Mouse (Mus musculus): Measurements from ENCODE around the gene Abcc8.
"Not testable (repeated sequence)": the region's sequence is repeated elsewhere in the genome, so short reads cannot be mapped to it uniquely, and the experiment has no call there.

Abcc8 gene

GRCm38 (mm10) chr7:46179431-46180275 lies at the start of gene Abcc8:
Gene Abcc8 (minus strand): TSS chr7:46180033.
- DNase-seq = no peak

- no peak for DNase-seq
Observed at GRCm38 (mm10) chr7:46226936-46227335, 47.1 kb upstream of the Abcc8 start.

- peak; percentile 43 to 83 for DNase-seq
Observed at GRCm38 (mm10) chr7:46226253-46226652, 46.4 kb upstream of the Abcc8 start.

GRCm38 (mm10) chr7:46220591-46221129 lies 40.8 kb upstream of the Abcc8 start:
- no peak for DNase-seq

GRCm38 (mm10) chr7:46218415-46218814 lies 38.6 kb upstream of the Abcc8 start:
- peak; percentile 25 to 57 for DNase-seq

GRCm38 (mm10) chr7:46216481-46216880 lies 36.6 kb upstream of the Abcc8 start:
- no peak for DNase-seq

- no peak for DNase-seq
Observed at GRCm38 (mm10) chr7:46210276-46210675, 30.4 kb upstream of the Abcc8 start.

- DNase-seq = no peak
Observed at GRCm38 (mm10) chr7:46208131-46208530, 28.3 kb upstream of the Abcc8 start.

GRCm38 (mm10) chr7:46204775-46205174 lies 24.9 kb upstream of the Abcc8 start:
- DNase-seq = no peak

GRCm38 (mm10) chr7:46204046-46204471 lies 24.2 kb upstream of the Abcc8 start:
- DNase-seq = peak; percentile 3 to 52

- no peak for DNase-seq
Observed at GRCm38 (mm10) chr7:46201649-46202048, 21.8 kb upstream of the Abcc8 start.

GRCm38 (mm10) chr7:46200021-46200420 lies 20.2 kb upstream of the Abcc8 start:
- DNase-seq = no peak

GRCm38 (mm10) chr7:46195356-46195755 lies 15.5 kb upstream of the Abcc8 start:
- DNase-seq = no peak

GRCm38 (mm10) chr7:46184232-46184631 lies 4.4 kb upstream of the Abcc8 start:
- no peak for DNase-seq

- peak; percentile 48 to 75 for DNase-seq
Observed at GRCm38 (mm10) chr7:46181590-46181989, 1.8 kb upstream of the Abcc8 start.

- not testable (repeated sequence) for DNase-seq
Observed at GRCm38 (mm10) chr7:46168980-46169379, 10.9 kb downstream of the Abcc8 start.

GRCm38 (mm10) chr7:46168402-46168801 lies 11.4 kb downstream of the Abcc8 start:
- no peak for DNase-seq

- no peak for DNase-seq
Observed at GRCm38 (mm10) chr7:46167901-46168300, 11.9 kb downstream of the Abcc8 start.

GRCm38 (mm10) chr7:46165876-46166275 lies 14.0 kb downstream of the Abcc8 start:
- DNase-seq = no peak

GRCm38 (mm10) chr7:46162731-46163130 lies 17.1 kb downstream of the Abcc8 start:
- DNase-seq = no peak

- DNase-seq = no peak
Observed at GRCm38 (mm10) chr7:46162132-46162727, 17.6 kb downstream of the Abcc8 start.

- no peak for DNase-seq
Observed at GRCm38 (mm10) chr7:46161615-46162014, 18.2 kb downstream of the Abcc8 start.

- DNase-seq = no peak
Observed at GRCm38 (mm10) chr7:46157746-46158145, 22.1 kb downstream of the Abcc8 start.
